Mouse (Mus musculus) heart, adult 2 months (tissue): ENCODE results near the gene Pcgf2.

Experiments used
- CTCF ChIP-seq: fragments of 200-600 bp; IDR thresholded peaks from 2 replicates; pipeline ENCODE4 v1.8.1; 2022; ENCODE audit warnings: antibody characterized with exemption, mild to moderate bottlenecking, moderate library complexity
- EP300 ChIP-seq: fragments of 200-500 bp; IDR thresholded peaks from 2 replicates; pipeline ENCODE4 v1.6.1; 2011; ENCODE audit warnings: low read depth, low read length, control low read depth; ENCODE audit not compliant: insufficient read depth
- POLR2A ChIP-seq: fragments of 200-500 bp; IDR thresholded peaks from 2 replicates; pipeline ENCODE4 v1.6.1; 2011; ENCODE audit warnings: mild to moderate bottlenecking, low read depth, low read length, control low read depth; ENCODE audit not compliant: insufficient read depth

GRCm38 (mm10) chr11:97702393-97702745, 2.1 kb upstream of the Pcgf2 start:
- TF ChIP-seq POLR2A (0 out of 2 replicates have a peak, but pooled peaks have one; percentile 24), CTCF (no peak), EP300 (peak; percentile 91; the same call in 1 of the 2 replicates)
